ENCODE assay signal across 8 mouse cellular contexts in genomic region chr9:21220490-21221382, GRCm38 (mm10). TPM values are rescaled to one million over a fixed set of nuclear protein-coding genes. Genes with fewer than 3 reads are reported as not detected.
DNase-seq lines count a peak whose midpoint lies in the region; ATAC-seq and TF ChIP-seq lines count a peak whose summit lies in the region.

No protein-coding gene starts in this region.

- TF ChIP-seq POLR2A in brain, embryonic 14.5 days (IDR thresholded peaks at IDR 0.05; ENCODE audit: borderline replicate concordance, extremely low read depth, insufficient read depth, insufficient read length, poor library complexity, severe bottlenecking) = no peak

- peak; percentile 92 for TF ChIP-seq CTCF in brain, embryonic 14.5 days (IDR thresholded peaks at IDR 0.05; ENCODE audit: borderline replicate concordance, extremely low read depth, insufficient read depth, insufficient read length)
- TF ChIP-seq CTCF in kidney, postnatal 0 days (IDR thresholded peaks at IDR 0.05; ENCODE audit: low read depth) = peak; percentile 97

- H3K27ac ChIP-seq in heart, embryonic 12.5 days (ENCODE audit: poor library complexity, severe bottlenecking) = peak overlapping the region; percentile 57
- peak overlapping the region; percentile 31; the same call in 1 of the 2 replicates for H3K27ac ChIP-seq in kidney, postnatal 0 days
- peak overlapping the region; percentile 83 for H3K27ac ChIP-seq in liver, embryonic 11.5 days (ENCODE audit: low read depth, low read length)
- no peak overlapping the region for H3K27ac ChIP-seq in stomach, embryonic 14.5 days (ENCODE audit: low read length)

- H3K27me3 ChIP-seq in erythroblast, embryonic 14.5 days (ENCODE audit: control insufficient read depth) = peaks cover 4% of the 10 kb centered on the region
- H3K27me3 ChIP-seq in heart, embryonic 12.5 days (replicated peaks) = 0 out of 2 replicates have a peak, but pooled peaks cover 6% of the 10 kb centered on the region
- H3K27me3 ChIP-seq in kidney, postnatal 0 days (ENCODE audit: insufficient read depth, low read length) = no peaks in the 10 kb centered on the region
- no peaks in the 10 kb centered on the region for H3K27me3 ChIP-seq in liver, embryonic 11.5 days (replicated peaks; ENCODE audit: control insufficient read depth, insufficient read depth, low read length)
- H3K27me3 ChIP-seq in stomach, embryonic 14.5 days (ENCODE audit: control insufficient read depth, insufficient read depth, low read length) = no peaks in the 10 kb centered on the region

- WGBS in heart, embryonic 12.5 days = 4% methylated on average over 21 of the region's 21 CpGs
- 8% methylated on average over 21 of the region's 21 CpGs for WGBS in kidney, postnatal 0 days
- WGBS in liver, embryonic 11.5 days = 7% methylated on average over 21 of the region's 21 CpGs
- WGBS in stomach, embryonic 14.5 days = 14% methylated on average over 21 of the region's 21 CpGs

- H3K4me1 ChIP-seq in erythroblast, embryonic 14.5 days (ENCODE audit: control insufficient read depth) = peaks cover 38% of the 10 kb centered on the region
- peaks cover 12% of the 10 kb centered on the region for H3K4me1 ChIP-seq in heart, embryonic 12.5 days (replicated peaks)
- peaks cover 4% of the 10 kb centered on the region; the same call in 1 of the 2 replicates for H3K4me1 ChIP-seq in kidney, postnatal 0 days (replicated peaks; ENCODE audit: insufficient read depth, low read length)
- H3K4me1 ChIP-seq in liver, embryonic 11.5 days (replicated peaks; ENCODE audit: control insufficient read depth, insufficient read depth, low read length) = peaks cover 12% of the 10 kb centered on the region
- no peaks in the 10 kb centered on the region for H3K4me1 ChIP-seq in stomach, embryonic 14.5 days (ENCODE audit: control insufficient read depth, insufficient read depth, low read length)

- ATAC-seq in heart, embryonic 12.5 days (ENCODE audit: insufficient number of reproducible peaks, low FRiP score) = peak; percentile 90
- ATAC-seq in kidney, postnatal 0 days (replicated peaks; ENCODE audit: low FRiP score, low read depth) = peak; percentile 85
- ATAC-seq in liver, embryonic 11.5 days (replicated peaks; ENCODE audit: low FRiP score) = peak; percentile 90
- ATAC-seq in stomach, embryonic 14.5 days (ENCODE audit: insufficient number of reproducible peaks, insufficient read depth, low FRiP score, low read depth) = peak; percentile 83

- H3K9ac ChIP-seq in heart, embryonic 12.5 days = peak overlapping the region; percentile 39; the same call in 1 of the 2 replicates
- H3K9ac ChIP-seq in kidney, postnatal 0 days (ENCODE audit: low read depth, low read length) = no peak overlapping the region
- H3K9ac ChIP-seq in liver, embryonic 11.5 days (ENCODE audit: low read depth, low read length) = peak overlapping the region; percentile 55
- H3K9ac ChIP-seq in stomach, embryonic 14.5 days (replicated peaks; ENCODE audit: low read depth, low read length) = no peak overlapping the region

- DNase-seq in B cell, adult 2 months = peak; percentile 95 to 96
- DNase-seq in brain, embryonic 14.5 days (ENCODE audit: low read depth) = peak; percentile 95
- DNase-seq in kidney, postnatal 0 days (ENCODE audit: low spot score) = peak; percentile 97
- DNase-seq in liver, embryonic 11.5 days (ENCODE audit: low spot score) = peak; percentile 89
- DNase-seq in naive thymus-derived CD4-positive, alpha-beta T cell, adult 2 months (ENCODE audit: low read depth) = peak; percentile 95

- peaks cover 13% of the 10 kb centered on the region for H3K9me3 ChIP-seq in erythroblast, embryonic 14.5 days (ENCODE audit: control insufficient read depth, low read length)
- H3K9me3 ChIP-seq in heart, embryonic 12.5 days (replicated peaks) = peaks cover 5% of the 10 kb centered on the region; the same call in 1 of the 2 replicates
- no peaks in the 10 kb centered on the region for H3K9me3 ChIP-seq in kidney, postnatal 0 days (replicated peaks; ENCODE audit: low read length)
- H3K9me3 ChIP-seq in liver, embryonic 11.5 days (ENCODE audit: control insufficient read depth, low read length) = no peaks in the 10 kb centered on the region
- H3K9me3 ChIP-seq in stomach, embryonic 14.5 days (ENCODE audit: control insufficient read depth, low read depth, low read length) = no peaks in the 10 kb centered on the region

- H3K4me2 ChIP-seq in heart, embryonic 12.5 days = peak overlapping the region; percentile 58
- peak overlapping the region; percentile 48 for H3K4me2 ChIP-seq in kidney, postnatal 0 days (ENCODE audit: low read length)
- peak overlapping the region; percentile 77 for H3K4me2 ChIP-seq in liver, embryonic 11.5 days
- peak overlapping the region; percentile 28 for H3K4me2 ChIP-seq in stomach, embryonic 14.5 days (replicated peaks; ENCODE audit: low read depth, low read length)

- peak overlapping the region; percentile 72 for H3K4me3 ChIP-seq in erythroblast, embryonic 14.5 days (replicated peaks)
- H3K4me3 ChIP-seq in heart, embryonic 12.5 days = peak overlapping the region; percentile 20
- peak overlapping the region; percentile 16 for H3K4me3 ChIP-seq in kidney, postnatal 0 days (replicated peaks; ENCODE audit: low read depth, low read length)
- peak overlapping the region; percentile 45 for H3K4me3 ChIP-seq in liver, embryonic 11.5 days (ENCODE audit: low read depth, low read length)
- no peak overlapping the region for H3K4me3 ChIP-seq in stomach, embryonic 14.5 days (ENCODE audit: low read depth, low read length)

- no peaks in the 10 kb centered on the region for H3K36me3 ChIP-seq in erythroblast, embryonic 14.5 days (ENCODE audit: control insufficient read depth)
- no peaks in the 10 kb centered on the region for H3K36me3 ChIP-seq in heart, embryonic 12.5 days
- H3K36me3 ChIP-seq in kidney, postnatal 0 days (ENCODE audit: insufficient read depth, low read length) = no peaks in the 10 kb centered on the region
- H3K36me3 ChIP-seq in liver, embryonic 11.5 days (ENCODE audit: control insufficient read depth, insufficient read depth, low read length) = no peaks in the 10 kb centered on the region
- no peaks in the 10 kb centered on the region for H3K36me3 ChIP-seq in stomach, embryonic 14.5 days (ENCODE audit: control insufficient read depth, insufficient read depth, low read length)

RNA-seq across cellular contexts. Expression of gene Keap1, which starts 18.4 kb away (rescaled TPM):
- polyA plus RNA-seq in brain, embryonic 14.5 days (2012; rRNA removed) = 58.7 and 59.7 TPM in 2 replicates
- 4.2 and 5.2 TPM in 2 replicates for polyA plus RNA-seq in erythroblast, embryonic 14.5 days (2012)
- polyA plus RNA-seq in heart, embryonic 12.5 days (2016; fragmentation: Nextera tagmentation; extraction: Ambion mirVana) = 46.7 and 49.6 TPM in 2 replicates
- 49.3 and 50.8 TPM in 2 replicates for polyA plus RNA-seq in kidney, postnatal 0 days (2015; fragmentation: Nextera tagmentation; extraction: Ambion mirVana)
- 43.8 and 45.1 TPM in 2 replicates for polyA plus RNA-seq in liver, embryonic 11.5 days (2014; fragmentation: Nextera tagmentation; extraction: Ambion mirVana)
- 34.5 and 40.3 TPM in 2 replicates for polyA plus RNA-seq in stomach, embryonic 14.5 days (2014; fragmentation: Nextera tagmentation; extraction: Ambion mirVana)

RNA-seq across cellular contexts. Expression of gene S1pr5, which starts 27.5 kb away (rescaled TPM):
- 2.2 and 2.5 TPM in 2 replicates for polyA plus RNA-seq in brain, embryonic 14.5 days (2012; rRNA removed)
- polyA plus RNA-seq in erythroblast, embryonic 14.5 days (2012) = not detected in 2 replicates
- polyA plus RNA-seq in heart, embryonic 12.5 days (2016; fragmentation: Nextera tagmentation; extraction: Ambion mirVana) = 0.10 and 0.19 TPM in 2 replicates
- polyA plus RNA-seq in kidney, postnatal 0 days (2015; fragmentation: Nextera tagmentation; extraction: Ambion mirVana) = 0.11 TPM in 1 of 2 replicates, not detected in the other
- not detected in 2 replicates for polyA plus RNA-seq in liver, embryonic 11.5 days (2014; fragmentation: Nextera tagmentation; extraction: Ambion mirVana)
- polyA plus RNA-seq in stomach, embryonic 14.5 days (2014; fragmentation: Nextera tagmentation; extraction: Ambion mirVana) = 0.27 and 0.48 TPM in 2 replicates

RNA-seq across cellular contexts. Expression of gene Atg4d, which starts 44.4 kb away (rescaled TPM):
- polyA plus RNA-seq in brain, embryonic 14.5 days (2012; rRNA removed) = 38.1 and 45.9 TPM in 2 replicates
- polyA plus RNA-seq in erythroblast, embryonic 14.5 days (2012) = 25.4 and 30.2 TPM in 2 replicates
- polyA plus RNA-seq in heart, embryonic 12.5 days (2016; fragmentation: Nextera tagmentation; extraction: Ambion mirVana) = 43.8 and 47.8 TPM in 2 replicates
- polyA plus RNA-seq in kidney, postnatal 0 days (2015; fragmentation: Nextera tagmentation; extraction: Ambion mirVana) = 51.7 and 52.9 TPM in 2 replicates
- 57.0 and 61.1 TPM in 2 replicates for polyA plus RNA-seq in liver, embryonic 11.5 days (2014; fragmentation: Nextera tagmentation; extraction: Ambion mirVana)
- polyA plus RNA-seq in stomach, embryonic 14.5 days (2014; fragmentation: Nextera tagmentation; extraction: Ambion mirVana) = 38.8 and 43.5 TPM in 2 replicates

RNA-seq across cellular contexts. Expression of gene Pde4a, which starts 55.2 kb away (rescaled TPM):
- polyA plus RNA-seq in brain, embryonic 14.5 days (2012; rRNA removed) = 16.3 and 23.4 TPM in 2 replicates
- 0.04 and 0.05 TPM in 2 replicates for polyA plus RNA-seq in erythroblast, embryonic 14.5 days (2012)
- polyA plus RNA-seq in heart, embryonic 12.5 days (2016; fragmentation: Nextera tagmentation; extraction: Ambion mirVana) = 10.1 and 10.2 TPM in 2 replicates
- 8.2 and 8.3 TPM in 2 replicates for polyA plus RNA-seq in kidney, postnatal 0 days (2015; fragmentation: Nextera tagmentation; extraction: Ambion mirVana)
- polyA plus RNA-seq in liver, embryonic 11.5 days (2014; fragmentation: Nextera tagmentation; extraction: Ambion mirVana) = 5.3 and 5.4 TPM in 2 replicates
- polyA plus RNA-seq in stomach, embryonic 14.5 days (2014; fragmentation: Nextera tagmentation; extraction: Ambion mirVana) = 5.4 TPM in 2 replicates

Comparison
In these comparisons a context has a peak if more than half of its experiments do, and no peak if none do; other contexts are left out.
1. H3K9ac ChIP-seq: peak in heart, embryonic 12.5 days (single experiment) and liver, embryonic 11.5 days (single experiment); none in kidney, postnatal 0 days (single experiment) and stomach, embryonic 14.5 days (single experiment).
2. Peak in every context shown above with its lines, with median percentiles within 50 percentile points of each other: DNase-seq, ATAC-seq and H3K4me2 ChIP-seq.